Mouse (Mus musculus): ENCODE results near the gene Cys1.
A peak's percentile ranks its signal among the peaks of the same experiment; 100 is the strongest.

Gene Cys1

DNA sequence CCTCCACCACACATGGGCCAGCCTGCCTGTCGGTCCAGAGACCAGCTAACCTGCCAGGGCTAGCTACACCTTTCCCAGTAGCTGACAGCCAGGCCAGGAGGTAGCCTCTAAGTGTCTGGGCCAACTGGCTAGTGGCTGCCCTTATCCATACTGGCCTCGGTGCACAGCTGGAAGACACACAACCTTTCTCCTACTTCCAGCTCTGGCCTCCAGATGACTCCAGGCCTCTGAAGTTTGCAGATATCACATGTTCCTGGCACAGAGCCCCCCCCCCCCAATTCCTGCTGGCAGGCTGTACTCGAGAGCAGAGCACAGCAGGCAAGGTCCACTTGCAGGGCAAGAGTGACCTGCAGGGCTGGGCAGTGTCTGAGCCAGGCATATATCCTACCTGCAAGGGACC lies 54.4 kb downstream of the Cys1 start:
- Histone ChIP-seq H3K4me1 (replicated peaks; ENCODE audit: low read depth, low read length) (peaks cover 15% of the 10 kb centered on the region), H3K27me3 (ENCODE audit: insufficient read depth, low read length) (peaks cover 4% of the 10 kb centered on the region; the same call in 1 of the 2 replicates), H3K9me3 (ENCODE audit: low read length) (no peaks in the 10 kb centered on the region), H3K36me3 (ENCODE audit: insufficient read depth, low read length) (no peaks in the 10 kb centered on the region), H3K4me3 (replicated peaks; ENCODE audit: low read length) (no peak overlapping the region)
- TF ChIP-seq NANOG (IDR thresholded peaks at IDR 0.05; ENCODE audit: borderline replicate concordance, low read length) (no peak), CTCF (conservative IDR thresholded peaks at IDR 0.05; ENCODE audit: low read length) (no peak), POU5F1 (IDR thresholded peaks at IDR 0.05; ENCODE audit: borderline replicate concordance, low read length) (no peak)

GRCm38 (mm10) chr12:24626401-24626800 lies 55.2 kb downstream of the Cys1 start:
- H3K27me3 ChIP-seq (ENCODE audit: insufficient read depth, low read length), result peaks cover 4% of the 10 kb centered on the region; the same call in 1 of the 2 replicates
- H3K4me1 ChIP-seq (replicated peaks; ENCODE audit: low read depth, low read length), result peaks cover 14% of the 10 kb centered on the region
- no peak overlapping the region for H3K4me3 ChIP-seq (replicated peaks; ENCODE audit: low read length)
- H3K36me3 ChIP-seq (ENCODE audit: insufficient read depth, low read length), result no peaks in the 10 kb centered on the region
- TF ChIP-seq CTCF (conservative IDR thresholded peaks at IDR 0.05; ENCODE audit: low read length), result no peak
- no peak for TF ChIP-seq POU5F1 (IDR thresholded peaks at IDR 0.05; ENCODE audit: borderline replicate concordance, low read length)
- no peak for TF ChIP-seq NANOG (IDR thresholded peaks at IDR 0.05; ENCODE audit: borderline replicate concordance, low read length)
- H3K9me3 ChIP-seq (ENCODE audit: low read length), result no peaks in the 10 kb centered on the region

- peaks cover 17% of the 10 kb centered on the region for H3K4me1 ChIP-seq (replicated peaks; ENCODE audit: low read depth, low read length)
- peaks cover 4% of the 10 kb centered on the region; the same call in 1 of the 2 replicates for H3K27me3 ChIP-seq (ENCODE audit: insufficient read depth, low read length)
- no peak for TF ChIP-seq CTCF (conservative IDR thresholded peaks at IDR 0.05; ENCODE audit: low read length)
- TF ChIP-seq NANOG (IDR thresholded peaks at IDR 0.05; ENCODE audit: borderline replicate concordance, low read length), result no peak
- no peak for TF ChIP-seq POU5F1 (IDR thresholded peaks at IDR 0.05; ENCODE audit: borderline replicate concordance, low read length)
These were observed 57.9 kb downstream of the Cys1 start for GRCm38 (mm10) chr12:24623486-24624251.

GRCm38 (mm10) chr12:24619436-24619835 lies 62.2 kb downstream of the Cys1 start:
- Histone ChIP-seq H3K9me3 (ENCODE audit: low read length) (no peaks in the 10 kb centered on the region), H3K27me3 (ENCODE audit: insufficient read depth, low read length) (peaks cover 1% of the 10 kb centered on the region; the same call in 1 of the 2 replicates), H3K4me3 (replicated peaks; ENCODE audit: low read length) (no peak overlapping the region), H3K36me3 (ENCODE audit: insufficient read depth, low read length) (peaks cover 7% of the 10 kb centered on the region; the same call in 1 of the 2 replicates), H3K4me1 (replicated peaks; ENCODE audit: low read depth, low read length) (peaks cover 31% of the 10 kb centered on the region)
- TF ChIP-seq CTCF (conservative IDR thresholded peaks at IDR 0.05; ENCODE audit: low read length), result no peak
- TF ChIP-seq NANOG (IDR thresholded peaks at IDR 0.05; ENCODE audit: borderline replicate concordance, low read length), result no peak
- no peak for TF ChIP-seq POU5F1 (IDR thresholded peaks at IDR 0.05; ENCODE audit: borderline replicate concordance, low read length)

More at GRCm38 (mm10) chr12:24623486-24624251, 57.9 kb downstream of the Cys1 start:
- Histone ChIP-seq H3K4me3 (replicated peaks; ENCODE audit: low read length) (peak overlapping the region; percentile 24; the same call in 1 of the 2 replicates), H3K9me3 (ENCODE audit: low read length) (no peaks in the 10 kb centered on the region), H3K36me3 (ENCODE audit: insufficient read depth, low read length) (no peaks in the 10 kb centered on the region)
